Mouse (Mus musculus): ENCODE measurements around the gene Tdgf1. TPM values are rescaled to one million over a fixed set of nuclear protein-coding genes. Genes with fewer than 3 reads are reported as not detected.

The Tdgf1 gene
- polyA plus RNA-seq, 1 experiment from 2014 or later: 0.62 TPM

DNA sequence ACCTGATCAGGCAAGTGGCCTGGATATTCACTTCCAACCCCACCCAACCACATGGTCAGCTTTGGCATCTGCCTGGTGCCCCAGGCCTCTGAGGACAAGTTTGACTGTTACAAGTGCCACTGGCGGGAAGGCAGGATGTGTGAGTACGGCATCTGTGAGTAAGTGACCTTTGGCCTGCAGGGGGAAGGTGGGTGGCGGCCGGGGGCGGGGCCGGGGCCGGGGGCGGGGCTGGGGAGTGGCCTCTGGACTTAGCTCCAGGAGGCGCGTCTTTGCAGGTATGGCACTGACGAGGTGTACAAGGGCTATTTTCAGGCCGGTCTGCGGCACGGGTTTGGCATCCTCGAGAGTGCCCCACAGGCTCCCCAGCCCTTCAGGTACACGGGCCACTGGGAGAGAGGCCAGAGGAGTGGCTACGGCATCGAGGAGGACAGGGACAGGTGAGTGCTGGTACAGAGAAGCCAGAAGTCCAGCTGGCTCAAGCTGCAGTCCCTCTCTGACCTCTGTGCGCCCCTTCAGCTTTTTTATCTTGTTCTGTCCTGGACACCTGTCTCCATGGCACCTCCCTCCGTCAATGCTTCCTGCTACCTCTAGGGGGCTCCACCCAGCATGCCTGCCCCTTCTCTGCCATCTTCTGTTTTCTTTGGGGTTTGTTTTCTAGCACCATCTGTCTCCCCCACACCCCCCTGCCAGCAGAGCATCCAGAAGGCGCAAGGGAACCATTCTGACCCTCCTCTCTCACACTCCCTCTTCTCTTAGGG, 55.8 kb downstream of the Tdgf1 start:
- Histone ChIP-seq H3K9me3 (no peaks in the 10 kb centered on the region), H3K4me3 (no peak overlapping the region), H3K4me1 (peaks cover 5% of the 10 kb centered on the region; the same call in 1 of the 2 replicates), H3K27ac (no peak overlapping the region), H3K36me3 (no peaks in the 10 kb centered on the region), H3K27me3 (no peaks in the 10 kb centered on the region; the same call in 1 of the 2 replicates), H3K4me2 (no peak overlapping the region), H3K9ac (no peak overlapping the region)
- 9% methylated on average over 21 of the region's 21 CpGs for WGBS
- no peak for ATAC-seq (ENCODE audit: insufficient number of reproducible peaks, insufficient read depth, low FRiP score, low TSS enrichment, low read depth)

Small RNAs within 50 kb of the gene (microRNA-seq; reads per million reads assigned to microRNA genes)
- not detected for gene Gm24269

Other genes with a start within 250 kb of the Tdgf1 start
- gene Myl3, start 204.3 kb downstream of the Tdgf1 start, polyA plus RNA-seq (2015; fragmentation: Nextera tagmentation; extraction: Ambion mirVana): 1.6 and 12.3 TPM in 2 replicates
- gene Pth1r, start 199.0 kb downstream of the Tdgf1 start, polyA plus RNA-seq (2015; fragmentation: Nextera tagmentation; extraction: Ambion mirVana): 138 and 165 TPM in 2 replicates
- not detected in 2 replicates for gene Prss42, start 148.0 kb downstream of the Tdgf1 start, polyA plus RNA-seq (2015; fragmentation: Nextera tagmentation; extraction: Ambion mirVana)
- gene Prss44, start 132.2 kb downstream of the Tdgf1 start, polyA plus RNA-seq (2015; fragmentation: Nextera tagmentation; extraction: Ambion mirVana): not detected in 2 replicates
- not detected in 2 replicates for gene Prss43, start 119.5 kb downstream of the Tdgf1 start, polyA plus RNA-seq (2015; fragmentation: Nextera tagmentation; extraction: Ambion mirVana)
- gene Prss45, start 111.6 kb downstream of the Tdgf1 start, polyA plus RNA-seq (2015; fragmentation: Nextera tagmentation; extraction: Ambion mirVana): not detected in 2 replicates
- not detected in 2 replicates for gene Prss46, start 101.7 kb downstream of the Tdgf1 start, polyA plus RNA-seq (2015; fragmentation: Nextera tagmentation; extraction: Ambion mirVana)
- gene Prss50, start 88.2 kb downstream of the Tdgf1 start, polyA plus RNA-seq (2015; fragmentation: Nextera tagmentation; extraction: Ambion mirVana): 0.14 and 0.48 TPM in 2 replicates
- gene Als2cl, start 66.3 kb downstream of the Tdgf1 start, polyA plus RNA-seq (2015; fragmentation: Nextera tagmentation; extraction: Ambion mirVana): 4.3 and 4.6 TPM in 2 replicates
- 2.3 and 2.4 TPM in 2 replicates for gene Tmie, start 66.0 kb downstream of the Tdgf1 start, polyA plus RNA-seq (2015; fragmentation: Nextera tagmentation; extraction: Ambion mirVana)
- not detected in 2 replicates for gene Fam240a, start 29.3 kb downstream of the Tdgf1 start, polyA plus RNA-seq (2015; fragmentation: Nextera tagmentation; extraction: Ambion mirVana)
- 0.28 and 0.62 TPM in 2 replicates for gene Lrrc2, start 5.4 kb upstream of the Tdgf1 start, polyA plus RNA-seq (2015; fragmentation: Nextera tagmentation; extraction: Ambion mirVana)
- gene Rtp3, start 44.4 kb upstream of the Tdgf1 start, polyA plus RNA-seq (2015; fragmentation: Nextera tagmentation; extraction: Ambion mirVana): 0.11 and 0.20 TPM in 2 replicates
- 0.46 and 1.6 TPM in 2 replicates for gene Ltf, start 73.1 kb upstream of the Tdgf1 start, polyA plus RNA-seq (2015; fragmentation: Nextera tagmentation; extraction: Ambion mirVana)
- 0.62 and 0.63 TPM in 2 replicates for gene Ccrl2, start 111.4 kb upstream of the Tdgf1 start, polyA plus RNA-seq (2015; fragmentation: Nextera tagmentation; extraction: Ambion mirVana)
- gene Lrrfip2, start 171.4 kb upstream of the Tdgf1 start, polyA plus RNA-seq (2015; fragmentation: Nextera tagmentation; extraction: Ambion mirVana): 41.7 and 47.3 TPM in 2 replicates